Mouse (Mus musculus): Measurements from ENCODE around the gene Ppp1r14c. TPM values are rescaled to one million over a fixed set of nuclear protein-coding genes. Genes with fewer than 3 reads are reported as not detected.
A peak's percentile ranks its signal among the peaks of the same experiment; 100 is the strongest.
"Not testable (repeated sequence)": the region's sequence is repeated elsewhere in the genome, so short reads cannot be mapped to it uniquely, and the experiment has no call there.

Ppp1r14c gene
- total RNA-seq, 2 experiments from 2014 or later, result 252 to 325 TPM

DNA sequence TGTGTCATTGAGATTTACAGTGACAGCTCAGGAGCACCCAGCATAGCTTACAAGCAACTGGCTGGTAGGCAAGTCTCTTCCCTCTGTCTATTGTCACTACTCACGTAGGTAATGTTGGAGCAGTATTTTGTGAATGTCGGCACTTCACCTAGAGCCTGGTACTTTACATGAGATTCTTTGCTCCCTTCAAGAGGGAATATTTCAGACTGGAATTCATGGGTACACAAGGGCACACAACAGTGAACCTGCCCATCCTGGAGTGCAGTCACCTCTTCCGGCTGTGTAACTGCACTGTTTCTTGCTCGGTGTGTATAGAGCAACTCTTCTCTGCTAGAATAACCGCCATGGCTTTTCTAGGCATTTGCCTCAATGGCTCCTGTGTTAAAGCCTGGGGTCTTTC lies 82.8 kb downstream of the Ppp1r14c start:
- no peak for DNase-seq
- intact Hi-C loops (cut with DNase I), result no loop called here

DNA sequence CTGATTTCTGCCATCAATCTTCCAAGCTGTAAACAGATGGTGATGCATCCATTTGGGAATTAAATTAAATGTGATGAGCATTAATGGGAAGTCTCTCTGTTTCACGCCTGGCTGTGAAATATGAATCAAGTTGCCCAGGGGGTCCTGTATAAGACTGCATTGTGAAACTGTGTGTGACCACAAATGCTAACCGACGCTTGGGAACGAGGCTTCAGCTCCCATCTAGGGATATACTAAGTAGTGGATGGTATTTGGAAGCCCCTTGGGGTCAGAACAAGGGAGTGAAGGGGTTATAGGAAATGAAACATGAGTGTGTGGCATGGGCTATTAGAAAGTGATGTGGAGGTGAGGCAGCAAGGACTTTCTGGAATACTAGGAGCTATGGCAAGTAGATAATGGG lies 86.1 kb downstream of the Ppp1r14c start:
- no peak for DNase-seq
- intact Hi-C loops (cut with DNase I), result no loop called here

GRCm38 (mm10) chr10:3452822-3453475 lies 87.1 kb downstream of the Ppp1r14c start:
- DNase-seq, result no peak
- intact Hi-C loops (cut with DNase I), result no loop called here

DNA sequence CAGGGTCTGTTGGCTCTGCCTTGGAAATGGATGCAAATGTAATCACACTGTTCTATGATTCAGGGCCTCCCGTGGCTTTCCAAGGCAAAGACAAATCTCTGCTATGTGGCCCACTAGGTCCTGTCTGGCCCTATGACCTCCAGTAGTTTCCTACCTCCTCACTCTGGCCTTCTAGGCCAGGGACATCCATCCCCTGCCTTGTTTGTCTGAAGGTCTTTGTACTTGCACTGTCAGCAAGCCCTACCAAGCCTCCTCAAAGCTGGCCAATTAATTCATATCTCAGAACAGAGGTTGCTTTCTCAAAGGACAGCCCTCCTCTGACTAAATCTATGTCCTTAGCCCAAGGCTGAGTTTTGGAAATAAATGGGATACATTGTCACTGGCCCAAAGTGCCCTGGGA lies 92.8 kb downstream of the Ppp1r14c start:
- intact Hi-C loops (cut with DNase I), result no loop called here
- no peak for DNase-seq

DNA sequence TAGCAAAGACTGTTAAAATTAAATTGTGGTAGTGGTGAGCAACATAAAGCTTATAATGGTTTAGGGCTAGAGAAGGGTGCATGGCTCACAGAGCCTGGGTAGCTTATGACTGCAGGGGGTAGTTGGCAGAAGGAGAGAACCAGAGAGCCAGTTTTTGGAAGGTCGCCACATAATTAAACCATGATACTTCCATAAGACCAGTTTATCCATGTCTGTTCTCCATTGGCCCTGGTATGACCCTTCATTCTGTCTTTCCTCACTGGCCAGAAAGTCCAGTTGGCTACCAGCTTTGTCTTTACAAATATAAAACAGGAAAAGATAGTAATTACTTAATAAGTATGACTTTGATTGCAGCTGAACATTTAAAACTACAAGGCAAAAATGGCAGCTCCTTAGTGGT lies 95.0 kb downstream of the Ppp1r14c start:
- peak in 1 of 2 experiments; percentile 23 for DNase-seq
- intact Hi-C loops (cut with DNase I), result no loop called here

GRCm38 (mm10) chr10:3466135-3466626 lies 100.3 kb downstream of the Ppp1r14c start:
- intact Hi-C loops (cut with DNase I), result no loop called here
- no peak for DNase-seq

DNA sequence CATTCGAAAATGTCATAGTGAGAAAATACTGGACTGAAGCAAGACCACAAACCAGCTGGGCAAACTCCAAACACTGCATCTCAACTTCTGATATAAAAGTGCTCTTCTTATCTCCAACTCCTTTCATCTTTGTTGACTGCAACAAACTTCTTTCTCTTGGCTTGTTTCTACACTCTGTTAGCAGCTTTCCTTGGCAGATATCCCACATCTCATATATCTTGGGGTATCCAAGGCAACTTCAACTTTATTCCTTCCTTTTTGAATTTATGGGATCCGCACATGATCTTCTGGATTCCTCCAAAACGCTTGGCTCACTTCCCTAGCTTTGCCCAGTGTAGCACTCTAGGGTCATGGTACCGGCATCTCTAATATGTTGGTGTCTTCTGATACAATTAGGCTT lies 102.7 kb downstream of the Ppp1r14c start:
- no peak for DNase-seq
- intact Hi-C loops (cut with DNase I), result no loop called here

DNA sequence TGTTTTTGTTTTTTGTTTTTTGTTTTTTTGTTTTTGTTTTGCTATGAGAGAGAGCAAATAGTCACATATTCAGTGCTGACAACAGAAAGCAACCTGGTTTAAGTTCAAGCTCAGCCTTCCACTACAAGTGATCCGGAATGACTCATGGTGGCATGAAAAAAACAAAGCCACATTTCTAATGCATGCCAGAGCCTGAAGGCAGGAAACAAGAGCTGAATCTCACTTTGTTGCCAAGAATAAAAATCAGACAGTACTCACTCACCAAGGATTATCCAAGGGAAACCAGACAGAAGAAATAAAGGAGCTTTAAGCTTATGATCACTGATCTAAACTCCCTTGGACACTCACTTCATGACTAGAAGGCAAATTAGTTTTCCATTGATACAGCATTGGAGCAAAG lies 110.8 kb downstream of the Ppp1r14c start:
- DNase-seq, result no peak
- intact Hi-C loops (cut with DNase I), result no loop called here

DNA sequence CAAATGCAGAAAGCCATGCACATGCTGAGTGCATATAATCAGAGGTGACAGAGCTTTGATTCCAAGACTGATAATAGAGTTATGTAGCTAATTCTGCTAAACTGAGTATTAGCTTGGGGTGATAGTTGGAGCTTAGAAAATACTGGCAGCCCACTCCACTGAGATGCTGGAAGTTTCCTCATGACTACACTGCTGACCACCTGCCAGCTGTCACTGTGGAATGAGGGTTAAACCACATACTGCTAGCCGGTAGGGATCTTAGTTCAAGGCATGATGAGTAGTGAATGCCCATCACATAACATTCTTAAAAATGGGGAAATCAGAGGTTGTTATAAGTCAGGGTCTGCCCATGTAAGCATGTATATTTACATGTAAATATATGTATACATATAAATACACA lies 113.9 kb downstream of the Ppp1r14c start:
- intact Hi-C loops (cut with DNase I), result no loop called here
- DNase-seq, result no peak

DNA sequence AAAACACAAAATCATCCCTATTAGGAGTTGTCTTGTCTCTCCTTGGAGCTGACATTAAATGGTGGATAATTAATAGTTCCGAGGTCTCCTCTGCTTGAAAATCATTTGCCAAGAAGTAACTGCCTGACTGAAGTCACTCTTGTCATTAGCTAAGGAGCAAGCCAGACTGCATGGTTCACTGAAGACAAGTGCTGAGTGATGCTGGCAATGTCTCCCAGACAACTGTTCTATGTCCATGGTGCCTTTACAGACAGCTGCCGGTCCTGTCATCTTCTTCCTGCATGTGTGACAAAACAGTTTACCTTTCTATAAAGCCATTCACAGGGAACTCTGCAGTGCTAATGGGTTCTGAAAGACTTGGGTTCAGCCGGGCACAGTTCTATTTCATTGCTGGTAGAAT lies 124.2 kb downstream of the Ppp1r14c start:
- no peak for DNase-seq
- intact Hi-C loops (cut with DNase I), result no loop called here

- intact Hi-C loops (cut with DNase I), result no loop called here
- no peak for DNase-seq
Measured at GRCm38 (mm10) chr10:3496791-3497190, 130.9 kb downstream of the Ppp1r14c start.

DNA sequence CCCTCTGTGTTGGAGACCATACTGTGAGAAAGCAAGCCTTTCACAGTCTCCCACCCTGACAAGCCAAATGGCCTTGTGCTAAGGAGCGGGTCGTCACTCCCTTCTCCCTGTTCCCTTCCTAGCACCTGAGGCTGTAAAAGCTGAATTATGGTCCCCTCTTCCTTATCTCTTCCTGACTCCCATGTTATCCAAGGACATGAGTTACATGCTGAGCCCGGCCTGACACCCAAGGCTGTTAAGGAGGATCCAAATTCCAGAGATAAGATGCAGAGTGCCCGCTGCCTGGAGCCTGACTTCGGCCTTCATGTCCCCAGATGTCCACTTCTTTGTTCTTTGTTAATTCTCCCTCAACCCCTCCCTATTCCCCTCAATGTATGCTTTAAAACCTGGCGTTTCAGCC lies 135.0 kb downstream of the Ppp1r14c start:
- DNase-seq; intact Hi-C loops (cut with DNase I): not testable (repeated sequence)

GRCm38 (mm10) chr10:3507484-3508221 lies 141.8 kb downstream of the Ppp1r14c start:
- peak; percentile 74 to 80 for DNase-seq
- intact Hi-C loops (cut with DNase I), result no loop called here

DNA sequence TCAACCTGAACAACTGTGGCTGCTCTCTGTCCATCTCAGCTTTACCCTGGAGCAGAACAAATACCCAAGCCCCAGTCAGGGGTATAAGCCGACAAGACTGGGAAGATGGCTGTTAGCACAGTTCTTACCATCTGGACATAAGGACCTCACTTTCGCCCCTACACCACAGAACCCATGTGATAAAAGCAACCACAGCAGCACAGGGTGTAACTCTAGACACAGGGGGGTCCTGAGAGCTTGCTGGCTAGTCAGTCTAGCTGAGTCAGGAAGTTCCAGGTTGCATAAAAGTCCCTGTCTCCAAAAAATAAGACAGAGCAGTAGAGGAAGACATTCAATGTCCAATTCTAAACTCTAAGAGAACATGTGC lies 142.3 kb downstream of the Ppp1r14c start:
- intact Hi-C loops (cut with DNase I), result no loop called here
- DNase-seq, result no peak

GRCm38 (mm10) chr10:3508746-3509145 lies 142.9 kb downstream of the Ppp1r14c start:
- DNase-seq, result no peak
- intact Hi-C loops (cut with DNase I), result no loop called here

DNA sequence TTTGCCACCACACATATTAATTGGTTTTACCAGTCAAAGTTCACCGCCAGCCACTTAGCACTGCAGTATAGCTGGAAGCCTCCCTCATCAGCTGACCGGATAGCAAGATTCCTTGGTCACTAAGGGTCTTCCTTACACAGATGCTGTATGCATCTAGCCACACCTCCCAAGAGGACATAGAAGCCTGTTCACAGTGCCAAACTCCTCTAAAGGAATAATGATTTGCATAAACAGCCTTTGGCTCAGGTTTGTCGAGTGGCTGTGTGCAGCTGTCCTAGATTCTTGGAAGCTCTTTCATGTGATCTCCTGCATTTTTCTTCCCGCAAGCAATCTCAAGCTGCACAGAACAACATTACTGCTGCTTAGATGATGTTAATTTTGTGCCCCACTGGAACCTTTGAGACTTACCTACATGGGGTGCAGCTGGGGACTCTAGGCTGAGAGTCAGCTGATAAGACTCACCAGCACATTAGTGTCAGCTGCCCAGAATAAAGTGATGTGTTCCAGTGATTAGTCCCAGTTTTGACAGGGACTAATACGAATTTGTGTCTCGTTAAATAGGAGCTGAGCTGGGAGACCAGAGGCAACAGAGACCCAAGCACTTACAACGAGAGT lies 143.9 kb downstream of the Ppp1r14c start:
- intact Hi-C loops (cut with DNase I), result no loop called here

DNA sequence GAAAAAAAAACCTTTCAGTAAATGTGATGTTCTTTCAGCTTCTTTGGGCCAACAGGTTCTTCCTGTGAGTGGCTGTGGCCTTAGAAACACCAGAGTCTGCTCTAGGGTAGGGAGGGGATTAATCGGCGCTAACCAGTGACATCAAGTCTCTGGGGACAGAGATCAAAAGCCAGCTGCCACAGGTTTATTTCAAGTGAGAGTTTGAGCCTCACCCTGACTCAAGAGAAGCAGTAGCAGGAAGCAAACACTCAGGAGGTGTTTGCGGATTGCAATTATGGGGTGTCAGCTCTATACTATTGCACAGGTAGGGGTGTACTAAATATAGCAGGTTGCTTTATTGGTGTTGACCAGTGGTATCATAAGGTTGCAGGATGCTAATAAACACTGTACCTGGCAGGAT lies 144.6 kb downstream of the Ppp1r14c start:
- DNase-seq, result no peak
- intact Hi-C loops (cut with DNase I), result no loop called here

More for the DNA sequence above, 143.9 kb downstream of the Ppp1r14c start:
- no peak for DNase-seq

- intact Hi-C loops (cut with DNase I), result no loop called here
- no peak for DNase-seq
Measured at GRCm38 (mm10) chr10:3511401-3511800, 145.5 kb downstream of the Ppp1r14c start.

GRCm38 (mm10) chr10:3512620-3513305 lies 146.9 kb downstream of the Ppp1r14c start:
- DNase-seq, result no peak
- intact Hi-C loops (cut with DNase I), result no loop called here

- DNase-seq, result no peak
- intact Hi-C loops (cut with DNase I), result no loop called here
Measured at GRCm38 (mm10) chr10:3513947-3514346, 148.1 kb downstream of the Ppp1r14c start.
